18 mouse cellular contexts compared by ENCODE assay signal in the genomic region with DNA sequence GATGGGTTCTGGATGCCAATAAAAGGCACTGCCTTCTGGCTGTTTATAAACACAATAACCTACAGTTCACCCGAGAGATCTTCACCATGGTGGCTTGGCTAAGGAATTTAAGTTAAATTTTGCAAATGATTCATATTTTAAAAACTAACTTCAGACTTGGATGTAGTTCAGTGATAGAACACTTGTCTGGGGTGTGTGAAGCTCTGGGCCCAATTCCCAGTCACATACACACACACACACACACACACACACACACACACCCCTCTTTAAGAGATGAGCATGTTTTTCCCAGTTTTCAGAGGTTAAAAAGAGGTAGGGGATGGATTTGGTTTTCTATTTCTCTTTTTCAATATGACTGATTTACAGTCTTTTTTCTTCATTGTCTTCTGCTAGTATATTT.
"Had no signal": no experiment of that assay in that cellular context is flagged by ENCODE, and none has a peak within 500 bp of the region (broad histone marks: within the 10 kb centered on the region; RNA-seq: fewer than 3 reads in every experiment).

No protein-coding gene starts in this region.

- H3K9me3 ChIP-seq: lung, embryonic 15.5 days; megakaryocyte, embryonic 14.5 days; midbrain, embryonic 13.5 days; midbrain, embryonic 15.5 days; neural tube, embryonic 12.5 days; stomach, embryonic 15.5 days had no signal

- H3K4me2 ChIP-seq: lung, embryonic 15.5 days; midbrain, embryonic 11.5 days; midbrain, embryonic 13.5 days; midbrain, embryonic 15.5 days; neural tube, embryonic 12.5 days; stomach, embryonic 15.5 days had no signal

- ATAC-seq: liver, postnatal 0 days; lung, postnatal 0 days; midbrain, embryonic 13.5 days; midbrain, embryonic 15.5 days had no signal

- H3K36me3 ChIP-seq: lung, embryonic 15.5 days; midbrain, embryonic 13.5 days; midbrain, embryonic 15.5 days; neural tube, embryonic 12.5 days; stomach, embryonic 15.5 days had no signal

- H3K4me3 ChIP-seq: lung, embryonic 15.5 days; megakaryocyte, embryonic 14.5 days; midbrain, embryonic 13.5 days; midbrain, embryonic 15.5 days; neural tube, embryonic 12.5 days; stomach, embryonic 15.5 days had no signal

- H3K9ac ChIP-seq: liver, postnatal 0 days; lung, embryonic 15.5 days; midbrain, embryonic 13.5 days; midbrain, embryonic 15.5 days; neural tube, embryonic 12.5 days; stomach, embryonic 15.5 days had no signal

- H3K4me1 ChIP-seq: midbrain, embryonic 13.5 days; midbrain, embryonic 15.5 days; neural tube, embryonic 12.5 days had no signal

- H3K27me3 ChIP-seq: lung, embryonic 15.5 days; megakaryocyte, embryonic 14.5 days; midbrain, embryonic 13.5 days; midbrain, embryonic 15.5 days; neural tube, embryonic 12.5 days; stomach, embryonic 15.5 days had no signal

- H3K27ac ChIP-seq: lung, embryonic 15.5 days; macrophage; midbrain, embryonic 13.5 days; midbrain, embryonic 15.5 days; neural tube, embryonic 12.5 days; stomach, embryonic 15.5 days; stomach, postnatal 0 days had no signal

- DNase-seq: liver, postnatal 0 days; lung, adult 2 months; lung, postnatal 14 days; lung, postnatal 36 days; right cerebral cortex, postnatal 25 days; thymus, adult 2 months; thymus, postnatal 25 days; thymus, postnatal 4 days had no signal
